Mouse (Mus musculus): Measurements from ENCODE around the gene Arid4a. TPM values are rescaled to one million over a fixed set of nuclear protein-coding genes. Genes with fewer than 3 reads are reported as not detected.

Gene Arid4a
- 28.6 and 32.5 TPM in 2 replicates for polyA plus RNA-seq (2014; fragmentation: Nextera tagmentation; extraction: Ambion mirVana)

DNA sequence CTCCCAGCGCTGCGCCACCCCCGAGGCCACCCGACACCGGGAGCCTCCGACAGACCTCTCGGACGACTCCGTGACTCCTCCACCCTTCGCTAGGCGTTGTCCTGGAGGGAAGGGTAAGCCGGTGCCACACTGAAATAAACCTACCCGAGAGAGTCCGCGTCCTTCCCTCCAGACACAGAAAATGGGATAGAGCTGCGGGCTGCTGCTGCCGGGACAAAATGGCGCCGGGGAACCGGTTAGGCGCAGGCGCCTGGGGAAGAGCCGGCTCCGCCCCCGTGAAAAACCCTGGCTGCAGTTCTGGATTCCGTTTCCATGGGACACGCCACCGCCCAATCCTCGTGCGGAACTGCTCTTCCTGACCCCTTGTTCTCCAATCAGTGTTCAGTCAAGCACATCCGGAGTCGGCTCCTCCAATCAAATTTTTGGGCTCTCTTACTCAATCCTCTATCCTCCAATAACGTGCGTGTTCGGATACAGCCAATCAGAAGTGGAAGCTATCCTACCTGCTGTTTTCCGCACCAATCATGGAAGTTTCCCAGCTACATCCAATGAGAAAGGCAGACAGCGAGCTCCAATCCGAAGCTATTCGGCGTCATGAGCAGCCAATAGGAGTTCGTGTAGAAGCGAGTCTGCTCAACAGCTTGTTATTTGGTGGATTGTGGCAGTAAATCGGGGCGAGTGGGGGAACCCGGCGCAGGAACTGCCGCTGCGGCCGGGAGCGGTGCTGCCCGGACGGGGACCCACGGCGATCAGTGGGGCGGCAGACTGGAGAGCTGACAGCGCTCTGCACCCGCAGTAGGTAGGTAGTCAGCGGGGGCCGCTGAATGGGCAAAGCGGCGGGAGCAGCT is at the start of gene Arid4a:
Gene Arid4a, plus strand, starts transcription at position 628 of the 848 bp plus-strand sequence.
- Histone ChIP-seq H3K4me3 (ENCODE audit: low read depth, low read length) (peak within 1 kb of the TSS; percentile 96), H3K4me1 (ENCODE audit: control insufficient read depth, insufficient read depth, low read length) (peaks cover 16% of the 10 kb centered on the region), H3K9me3 (ENCODE audit: control insufficient read depth, low read length) (no peaks in the 10 kb centered on the region), H3K27ac (replicated peaks; ENCODE audit: low read depth, low read length) (peak within 1 kb of the TSS; percentile 98), H3K9ac (ENCODE audit: low read depth, low read length) (peak within 1 kb of the TSS; percentile 92), H3K27me3 (replicated peaks; ENCODE audit: control insufficient read depth, insufficient read depth, low read length) (no peaks in the 10 kb centered on the region), H3K36me3 (ENCODE audit: control insufficient read depth, insufficient read depth, low read length) (peaks cover 35% of the 10 kb centered on the region), H3K4me2 (ENCODE audit: low read depth, low read length) (peak within 1 kb of the TSS; percentile 85)
- under 1% methylated on average over 46 of the region's 61 CpGs for WGBS
- DNase-seq (ENCODE audit: low spot score) (peak; percentile 100), ATAC-seq (ENCODE audit: low read depth) (peak; percentile 99)

DNA sequence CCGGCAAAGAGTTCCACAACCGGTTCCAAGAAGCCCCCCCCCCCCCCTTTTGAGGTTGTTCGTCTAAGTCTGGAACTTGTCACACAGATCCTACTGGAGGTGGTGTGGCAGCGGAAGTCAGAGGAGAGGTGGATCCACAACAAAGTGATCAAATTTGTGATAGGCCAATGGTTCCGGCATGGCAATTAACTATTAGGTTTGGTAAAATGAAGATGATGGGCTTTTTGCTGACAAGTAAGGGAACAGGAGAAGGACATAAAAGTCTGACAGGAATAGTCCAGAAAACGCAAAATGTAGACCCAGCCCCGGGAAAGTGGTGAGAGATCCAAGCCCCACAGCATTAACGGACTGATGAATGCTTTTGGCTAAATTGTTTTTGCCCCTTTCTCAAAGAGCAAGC is 48.2 kb upstream of the Arid4a start:
- DNase-seq (ENCODE audit: low spot score), result no peak
- peak overlapping the region; percentile 85 for H3K9ac ChIP-seq (ENCODE audit: low read depth, low read length)
- H3K9me3 ChIP-seq (ENCODE audit: control insufficient read depth, low read length), result no peaks in the 10 kb centered on the region
- H3K27ac ChIP-seq (replicated peaks; ENCODE audit: low read depth, low read length), result peak overlapping the region; percentile 98
- whole genome bisulfite sequencing, result 35% methylated on average over 8 of the region's 8 CpGs
- H3K27me3 ChIP-seq (replicated peaks; ENCODE audit: control insufficient read depth, insufficient read depth, low read length), result no peaks in the 10 kb centered on the region
- peak overlapping the region; percentile 54 for H3K4me2 ChIP-seq (ENCODE audit: low read depth, low read length)
- ATAC-seq (ENCODE audit: low read depth), result no peak
- H3K4me3 ChIP-seq (ENCODE audit: low read depth, low read length), result peak overlapping the region; percentile 72
- H3K36me3 ChIP-seq (ENCODE audit: control insufficient read depth, insufficient read depth, low read length), result peaks cover 21% of the 10 kb centered on the region
- no peaks in the 10 kb centered on the region for H3K4me1 ChIP-seq (ENCODE audit: control insufficient read depth, insufficient read depth, low read length)

DNA sequence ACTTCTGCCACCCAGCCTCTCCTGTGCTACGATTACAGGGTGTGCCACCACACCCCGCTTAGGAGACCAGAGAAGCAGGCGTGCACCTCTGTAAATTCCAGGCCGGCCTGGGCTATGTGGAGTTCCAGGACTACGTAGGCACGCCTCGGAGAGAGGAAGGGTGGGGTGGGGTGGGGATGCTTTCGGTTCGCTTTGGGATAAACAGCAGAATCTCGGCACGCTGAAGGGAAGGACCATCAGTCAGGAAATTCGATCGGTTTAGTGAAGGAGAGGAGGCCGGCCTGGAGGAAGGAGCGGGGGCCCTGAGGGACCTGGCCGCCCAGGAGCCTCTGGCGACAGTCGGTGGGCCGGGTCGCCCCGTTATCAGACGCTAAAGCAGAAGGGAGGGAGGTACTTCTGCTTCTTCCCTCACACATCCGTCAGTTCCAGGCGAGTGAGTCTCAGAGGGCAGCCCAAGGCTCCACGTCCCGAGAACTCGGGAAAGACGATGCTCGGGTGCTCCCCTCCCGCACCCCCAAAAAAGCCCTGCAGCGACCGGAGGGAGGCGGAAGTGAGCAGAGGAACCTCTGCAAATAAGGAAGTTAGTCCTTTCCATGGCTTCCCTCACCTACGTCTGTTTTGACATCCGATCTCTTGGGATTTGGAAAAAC is 47.5 kb upstream of the Arid4a start:
- peak; percentile 92 for DNase-seq (ENCODE audit: low spot score)
- H3K27ac ChIP-seq (replicated peaks; ENCODE audit: low read depth, low read length), result peak overlapping the region; percentile 98
- H3K9me3 ChIP-seq (ENCODE audit: control insufficient read depth, low read length), result no peaks in the 10 kb centered on the region
- peak overlapping the region; percentile 54 for H3K4me2 ChIP-seq (ENCODE audit: low read depth, low read length)
- H3K36me3 ChIP-seq (ENCODE audit: control insufficient read depth, insufficient read depth, low read length), result peaks cover 15% of the 10 kb centered on the region
- no peaks in the 10 kb centered on the region for H3K27me3 ChIP-seq (replicated peaks; ENCODE audit: control insufficient read depth, insufficient read depth, low read length)
- WGBS, result under 1% methylated on average over 34 of the region's 35 CpGs
- ATAC-seq (ENCODE audit: low read depth), result peak; percentile 87
- peak overlapping the region; percentile 85 for H3K9ac ChIP-seq (ENCODE audit: low read depth, low read length)
- H3K4me3 ChIP-seq (ENCODE audit: low read depth, low read length), result peak overlapping the region; percentile 72
- no peaks in the 10 kb centered on the region for H3K4me1 ChIP-seq (ENCODE audit: control insufficient read depth, insufficient read depth, low read length)

GRCm38 (mm10) chr12:70968791-70969307 is 46.9 kb upstream of the Arid4a start:
- WGBS, result 0% methylated on average over 15 of the region's 15 CpGs
- H3K27ac ChIP-seq (replicated peaks; ENCODE audit: low read depth, low read length), result peak overlapping the region; percentile 98
- peak overlapping the region; percentile 54 for H3K4me2 ChIP-seq (ENCODE audit: low read depth, low read length)
- H3K9me3 ChIP-seq (ENCODE audit: control insufficient read depth, low read length), result no peaks in the 10 kb centered on the region
- ATAC-seq (ENCODE audit: low read depth), result peak; percentile 76
- no peaks in the 10 kb centered on the region for H3K27me3 ChIP-seq (replicated peaks; ENCODE audit: control insufficient read depth, insufficient read depth, low read length)
- peaks cover 10% of the 10 kb centered on the region; the same call in 1 of the 2 replicates for H3K36me3 ChIP-seq (ENCODE audit: control insufficient read depth, insufficient read depth, low read length)
- DNase-seq (ENCODE audit: low spot score), result peak; percentile 89
- H3K4me1 ChIP-seq (ENCODE audit: control insufficient read depth, insufficient read depth, low read length), result no peaks in the 10 kb centered on the region
- H3K4me3 ChIP-seq (ENCODE audit: low read depth, low read length), result peak overlapping the region; percentile 72
- H3K9ac ChIP-seq (ENCODE audit: low read depth, low read length), result peak overlapping the region; percentile 85

DNA sequence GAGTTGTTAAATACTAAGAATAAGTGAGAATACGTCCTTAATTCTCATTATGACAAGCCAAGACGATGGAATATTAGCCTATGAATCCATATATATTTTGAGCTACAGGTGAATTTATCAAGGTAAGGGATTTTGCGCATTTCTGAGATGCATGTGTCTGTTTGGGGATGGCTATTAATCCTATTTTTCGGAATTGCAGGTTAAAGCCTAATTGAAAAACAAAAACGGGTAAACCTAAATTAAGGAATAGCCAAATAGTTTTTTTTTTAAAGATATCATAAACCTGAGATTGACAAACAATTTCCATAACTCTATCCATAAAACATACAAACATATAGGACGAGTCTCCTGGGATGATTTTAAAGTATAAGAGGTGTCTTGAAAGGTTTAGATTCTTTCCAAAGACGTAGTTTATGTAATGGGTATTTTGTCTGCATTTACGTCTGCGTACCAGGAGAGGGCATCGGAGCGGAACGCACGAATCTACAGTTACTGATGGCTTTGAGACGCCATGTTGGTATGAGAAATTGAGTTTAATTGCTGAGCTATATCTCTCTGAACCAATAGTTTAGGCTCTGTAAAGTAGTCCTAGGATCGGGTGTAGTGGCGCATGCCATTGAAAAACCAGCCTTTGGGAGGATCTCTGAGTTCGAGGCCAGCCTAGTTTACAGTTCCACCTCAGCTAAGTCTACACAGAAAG is 46.2 kb upstream of the Arid4a start:
- H3K36me3 ChIP-seq (ENCODE audit: control insufficient read depth, insufficient read depth, low read length), result 0 out of 2 replicates have a peak, but pooled peaks cover 2% of the 10 kb centered on the region
- peak overlapping the region; percentile 61 for H3K4me2 ChIP-seq (ENCODE audit: low read depth, low read length)
- H3K27ac ChIP-seq (replicated peaks; ENCODE audit: low read depth, low read length), result peak overlapping the region; percentile 72
- peak overlapping the region; percentile 58; the same call in 1 of the 2 replicates for H3K9ac ChIP-seq (ENCODE audit: low read depth, low read length)
- peak overlapping the region; percentile 72 for H3K4me3 ChIP-seq (ENCODE audit: low read depth, low read length)
- ATAC-seq (ENCODE audit: low read depth), result no peak
- H3K9me3 ChIP-seq (ENCODE audit: control insufficient read depth, low read length), result no peaks in the 10 kb centered on the region
- H3K4me1 ChIP-seq (ENCODE audit: control insufficient read depth, insufficient read depth, low read length), result no peaks in the 10 kb centered on the region
- WGBS, result 6% methylated on average over 17 of the region's 17 CpGs
- H3K27me3 ChIP-seq (replicated peaks; ENCODE audit: control insufficient read depth, insufficient read depth, low read length), result no peaks in the 10 kb centered on the region
- DNase-seq (ENCODE audit: low spot score), result peak; percentile 89

GRCm38 (mm10) chr12:70973831-70974230 is 42.0 kb upstream of the Arid4a start:
- WGBS, result 88% methylated on average over 4 of the region's 4 CpGs
- no peak for ATAC-seq (ENCODE audit: low read depth)
- no peak overlapping the region; the same call in 1 of the 2 replicates for H3K27ac ChIP-seq (replicated peaks; ENCODE audit: low read depth, low read length)

GRCm38 (mm10) chr12:70974441-70975266 is 41.1 kb upstream of the Arid4a start, which contains the start of gene Psma3:
TSS of gene Psma3 (plus strand) at chr12:70974621.
- H3K36me3 ChIP-seq (ENCODE audit: control insufficient read depth, insufficient read depth, low read length), result peaks cover 13% of the 10 kb centered on the region; the same call in 1 of the 2 replicates
- peak within 1 kb of the TSS; percentile 86 for H3K4me3 ChIP-seq (ENCODE audit: low read depth, low read length)
- peak within 1 kb of the TSS; percentile 96 for H3K9ac ChIP-seq (ENCODE audit: low read depth, low read length)
- peaks cover 8% of the 10 kb centered on the region for H3K4me1 ChIP-seq (ENCODE audit: control insufficient read depth, insufficient read depth, low read length)
- no peaks in the 10 kb centered on the region for H3K9me3 ChIP-seq (ENCODE audit: control insufficient read depth, low read length)
- WGBS, result under 1% methylated on average over 42 of the region's 71 CpGs
- DNase-seq (ENCODE audit: low spot score), result peak; percentile 98
- H3K4me2 ChIP-seq (ENCODE audit: low read depth, low read length), result peak within 1 kb of the TSS; percentile 72
- peak; percentile 100 for ATAC-seq (ENCODE audit: low read depth)
- H3K27me3 ChIP-seq (replicated peaks; ENCODE audit: control insufficient read depth, insufficient read depth, low read length), result no peaks in the 10 kb centered on the region
- peak within 1 kb of the TSS; percentile 98 for H3K27ac ChIP-seq (replicated peaks; ENCODE audit: low read depth, low read length)

More at GRCm38 (mm10) chr12:70973831-70974230, 42.0 kb upstream of the Arid4a start:
- Histone ChIP-seq H3K36me3 (ENCODE audit: control insufficient read depth, insufficient read depth, low read length) (peaks cover 5% of the 10 kb centered on the region; the same call in 1 of the 2 replicates), H3K4me2 (ENCODE audit: low read depth, low read length) (peak overlapping the region; percentile 72), H3K4me1 (ENCODE audit: control insufficient read depth, insufficient read depth, low read length) (peaks cover 8% of the 10 kb centered on the region), H3K9ac (ENCODE audit: low read depth, low read length) (no peak overlapping the region), H3K27me3 (replicated peaks; ENCODE audit: control insufficient read depth, insufficient read depth, low read length) (no peaks in the 10 kb centered on the region), H3K4me3 (ENCODE audit: low read depth, low read length) (peak overlapping the region; percentile 86), H3K9me3 (ENCODE audit: control insufficient read depth, low read length) (no peaks in the 10 kb centered on the region)
- no peak for DNase-seq (ENCODE audit: low spot score)

Data from embryonic facial prominence, embryonic 14.5 days (tissue).